Mouse (Mus musculus) hindbrain, embryonic 12.5 days (tissue): Measurements from ENCODE around the gene Fam178b. TPM values are rescaled to one million over a fixed set of nuclear protein-coding genes. Genes with fewer than 3 reads are reported as not detected.

ENCODE experiments used
- ATAC-seq: fragments of 200-750 bp; cut with Nextera tagmentation; 2 replicates; pipeline ENCODE4 v1.8.0; 2017; ENCODE audit warnings: moderate TSS enrichment; ENCODE audit not compliant: low FRiP score
- H3K27ac ChIP-seq: fragments of 300-500 bp; sonication (generic); 2 replicates; pipeline ENCODE4 v1.5.1; 2016; ENCODE audit warnings: mild to moderate bottlenecking
- H3K27me3 ChIP-seq: fragments of 300-500 bp; sonication (generic); 2 replicates; pipeline ENCODE4 v1.6.1; 2016; ENCODE audit warnings: mild to moderate bottlenecking
- H3K36me3 ChIP-seq: fragments of 300-500 bp; sonication (generic); 2 replicates; pipeline ENCODE4 v1.6.1; 2016; ENCODE audit warnings: mild to moderate bottlenecking
- H3K4me1 ChIP-seq: fragments of 300-500 bp; sonication (generic); 2 replicates; pipeline ENCODE4 v1.6.1; 2016
- H3K4me2 ChIP-seq: fragments of 300-500 bp; sonication (generic); replicated peaks from 2 replicates; pipeline ENCODE4 v1.6.1; 2016; ENCODE audit warnings: mild to moderate bottlenecking
- H3K4me3 ChIP-seq: fragments of 300-500 bp; sonication (generic); 2 replicates; pipeline ENCODE4 v1.5.1; 2016; ENCODE audit warnings: mild to moderate bottlenecking
- H3K9ac ChIP-seq: fragments of 300-500 bp; sonication (generic); 2 replicates; pipeline ENCODE4 v1.6.1; 2016; ENCODE audit warnings: mild to moderate bottlenecking, moderate library complexity
- H3K9me3 ChIP-seq: fragments of 300-500 bp; sonication (generic); replicated peaks from 2 replicates; pipeline ENCODE4 v1.6.1; 2016; ENCODE audit warnings: mild to moderate bottlenecking
- WGBS: fragments of 180-500 bp; shearing (Covaris S2); methylation state at CpG from one replicate; pipeline ENCODE4 v1.1.7; 2016; 5-methylcytosine and 5-hydroxymethylcytosine counted together
- polyA plus RNA-seq: library from polyadenylated mRNA; unstranded; fragments of >200 nt; fragmentation: Nextera tagmentation; extraction: Ambion mirVana; gene quantifications from 2 replicates; pipeline ENCODE4 v1.2.1, GENCODE M21; 2016

The Fam178b gene
- polyA plus RNA-seq, 1 experiment from 2014 or later, result 0.67 TPM

- no peak overlapping the region for H3K9ac ChIP-seq
- peaks cover 64% of the 10 kb centered on the region for H3K36me3 ChIP-seq
- WGBS, result 89% methylated on average over 16 of the region's 16 CpGs
- H3K9me3 ChIP-seq, result no peaks in the 10 kb centered on the region
- H3K27me3 ChIP-seq, result no peaks in the 10 kb centered on the region
- no peak for ATAC-seq
- H3K4me1 ChIP-seq, result peaks cover 59% of the 10 kb centered on the region
- no peak overlapping the region for H3K4me3 ChIP-seq
- H3K27ac ChIP-seq, result no peak overlapping the region
- H3K4me2 ChIP-seq, result no peak overlapping the region
Observed at GRCm38 (mm10) chr1:36552506-36552905, 130.5 kb downstream of the Fam178b start.

GRCm38 (mm10) chr1:36551904-36552303 is 131.1 kb downstream of the Fam178b start:
- Histone ChIP-seq H3K9ac (no peak overlapping the region), H3K4me3 (no peak overlapping the region), H3K4me1 (peaks cover 62% of the 10 kb centered on the region), H3K36me3 (peaks cover 64% of the 10 kb centered on the region), H3K27ac (no peak overlapping the region), H3K27me3 (no peaks in the 10 kb centered on the region), H3K4me2 (no peak overlapping the region), H3K9me3 (no peaks in the 10 kb centered on the region)
- no peak for ATAC-seq
- WGBS, result 90% methylated on average over 17 of the region's 17 CpGs

DNA sequence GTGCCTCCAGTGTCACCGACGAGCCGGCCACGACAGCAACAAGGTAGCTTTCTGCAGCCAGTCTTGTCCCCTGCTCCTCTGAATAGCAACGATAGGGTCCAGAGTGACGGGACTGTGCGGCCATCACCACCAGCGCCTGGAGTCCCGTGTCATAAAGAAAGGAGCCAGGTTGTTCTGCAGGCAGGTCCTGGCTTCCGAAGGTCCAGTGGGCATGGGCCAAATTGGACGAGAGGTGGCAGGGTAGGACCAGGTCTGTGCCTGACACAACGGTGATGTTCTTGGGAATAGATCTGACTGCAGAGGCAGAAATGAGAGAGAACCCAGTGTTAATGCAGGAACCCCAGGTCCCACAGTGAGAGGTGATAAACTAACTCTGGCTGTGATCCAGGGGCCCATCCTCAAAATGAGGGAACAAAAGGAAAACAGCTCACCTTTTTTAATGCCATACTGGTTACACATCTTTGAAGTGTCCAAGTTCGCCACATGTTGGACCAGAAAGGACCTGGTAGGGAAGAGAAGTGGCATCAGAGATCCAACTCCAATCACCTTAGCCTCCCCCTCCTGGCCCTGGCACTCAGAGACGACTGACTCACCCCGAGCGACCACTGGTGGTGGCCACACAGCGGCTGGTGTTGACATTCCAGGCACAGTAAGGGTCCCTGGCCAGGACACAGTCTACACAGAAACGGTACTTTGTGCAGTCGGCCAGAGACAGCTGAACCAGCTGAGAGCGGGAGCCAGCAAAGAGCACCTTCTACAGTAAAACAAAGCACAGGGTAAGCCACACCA is 132.7 kb downstream of the Fam178b start:
- Histone ChIP-seq H3K4me2 (no peak overlapping the region), H3K4me1 (peaks cover 62% of the 10 kb centered on the region)
- WGBS, result 79% methylated on average over 20 of the region's 20 CpGs

GRCm38 (mm10) chr1:36549491-36549890 is 133.5 kb downstream of the Fam178b start:
- H3K4me1 ChIP-seq, result peaks cover 54% of the 10 kb centered on the region
- no peaks in the 10 kb centered on the region for H3K27me3 ChIP-seq
- peaks cover 59% of the 10 kb centered on the region for H3K36me3 ChIP-seq
- no peaks in the 10 kb centered on the region for H3K9me3 ChIP-seq
- WGBS, result 90% methylated on average over 18 of the region's 18 CpGs
- no peak for ATAC-seq
- no peak overlapping the region for H3K4me2 ChIP-seq
- no peak overlapping the region; the same call in 1 of the 2 replicates for H3K9ac ChIP-seq
- no peak overlapping the region for H3K4me3 ChIP-seq
- no peak overlapping the region for H3K27ac ChIP-seq

More for the DNA sequence above, 132.7 kb downstream of the Fam178b start:
- H3K9me3 ChIP-seq, result no peaks in the 10 kb centered on the region
- H3K27ac ChIP-seq, result no peak overlapping the region
- peaks cover 64% of the 10 kb centered on the region for H3K36me3 ChIP-seq
- no peak overlapping the region for H3K4me3 ChIP-seq
- ATAC-seq, result no peak
- H3K9ac ChIP-seq, result no peak overlapping the region
- H3K27me3 ChIP-seq, result no peaks in the 10 kb centered on the region

DNA sequence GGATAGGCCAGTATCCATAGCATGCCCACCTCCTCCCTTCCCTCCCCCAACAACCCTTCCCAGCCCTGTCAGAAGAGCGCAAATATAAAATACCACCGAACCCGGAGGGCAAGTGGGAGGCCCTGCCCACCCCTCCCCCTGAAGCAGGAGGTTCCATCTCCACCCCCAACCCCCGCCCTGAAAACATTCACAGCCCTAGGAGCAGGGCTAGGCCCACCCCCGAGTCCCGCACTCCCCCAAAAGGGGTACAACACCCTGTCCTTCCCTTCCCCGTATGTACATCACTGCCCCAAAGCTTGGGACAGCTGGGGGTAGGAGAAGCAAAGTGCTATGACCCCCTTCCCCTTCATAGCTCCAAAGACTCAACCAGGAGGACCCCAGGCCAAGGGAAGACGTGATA is 134.2 kb downstream of the Fam178b start:
- H3K9me3 ChIP-seq, result no peaks in the 10 kb centered on the region
- WGBS, result 54% methylated on average over 8 of the region's 8 CpGs
- H3K4me1 ChIP-seq, result peaks cover 48% of the 10 kb centered on the region
- H3K36me3 ChIP-seq, result peaks cover 52% of the 10 kb centered on the region
- H3K4me2 ChIP-seq, result 0 out of 2 replicates have a peak overlapping the region, but pooled peaks have one; percentile 8
- H3K9ac ChIP-seq, result 0 out of 2 replicates have a peak overlapping the region, but pooled peaks have one; percentile 41
- H3K27me3 ChIP-seq, result no peaks in the 10 kb centered on the region
- no peak overlapping the region for H3K4me3 ChIP-seq
- no peak for ATAC-seq
- peak overlapping the region; percentile 84; the same call in 1 of the 2 replicates for H3K27ac ChIP-seq

DNA sequence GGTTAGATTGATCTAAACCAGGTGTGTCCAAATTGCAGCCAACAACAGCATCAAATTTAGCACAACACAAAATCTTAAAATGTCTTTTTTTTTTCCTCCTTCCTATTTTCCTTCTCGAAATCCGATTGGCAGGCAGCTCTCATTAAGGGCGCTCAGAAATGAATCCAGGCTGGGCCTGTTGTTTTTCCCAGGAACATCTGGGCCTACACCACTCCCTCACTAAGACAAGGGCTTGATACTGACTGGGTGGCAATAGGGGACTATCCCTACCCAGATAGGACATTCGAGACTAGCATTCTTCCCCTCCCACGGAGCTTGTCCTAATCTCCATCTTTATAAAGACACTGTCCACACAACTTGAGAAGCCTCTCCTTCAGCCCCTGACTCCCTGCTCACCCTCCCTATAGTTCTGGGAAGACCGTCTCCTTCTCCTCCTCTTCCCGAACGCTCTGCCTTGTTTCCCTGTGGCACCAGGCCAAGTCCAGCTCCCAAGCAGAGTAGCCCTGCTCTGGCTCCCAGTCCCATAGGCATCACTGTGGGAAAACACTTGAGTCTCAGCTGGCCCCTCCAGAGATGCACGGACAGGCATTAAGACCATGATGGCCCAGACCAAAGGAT is 134.9 kb downstream of the Fam178b start:
- H3K9ac ChIP-seq, result peak overlapping the region; percentile 35; the same call in 1 of the 2 replicates
- peaks cover 41% of the 10 kb centered on the region for H3K4me1 ChIP-seq
- H3K27ac ChIP-seq, result peak overlapping the region; percentile 84
- H3K36me3 ChIP-seq, result peaks cover 45% of the 10 kb centered on the region
- H3K27me3 ChIP-seq, result no peaks in the 10 kb centered on the region
- ATAC-seq, result no peak
- no peaks in the 10 kb centered on the region for H3K9me3 ChIP-seq
- peak overlapping the region; percentile 27; the same call in 1 of the 2 replicates for H3K4me2 ChIP-seq
- no peak overlapping the region for H3K4me3 ChIP-seq
- 41% methylated on average over 9 of the region's 9 CpGs for WGBS

DNA sequence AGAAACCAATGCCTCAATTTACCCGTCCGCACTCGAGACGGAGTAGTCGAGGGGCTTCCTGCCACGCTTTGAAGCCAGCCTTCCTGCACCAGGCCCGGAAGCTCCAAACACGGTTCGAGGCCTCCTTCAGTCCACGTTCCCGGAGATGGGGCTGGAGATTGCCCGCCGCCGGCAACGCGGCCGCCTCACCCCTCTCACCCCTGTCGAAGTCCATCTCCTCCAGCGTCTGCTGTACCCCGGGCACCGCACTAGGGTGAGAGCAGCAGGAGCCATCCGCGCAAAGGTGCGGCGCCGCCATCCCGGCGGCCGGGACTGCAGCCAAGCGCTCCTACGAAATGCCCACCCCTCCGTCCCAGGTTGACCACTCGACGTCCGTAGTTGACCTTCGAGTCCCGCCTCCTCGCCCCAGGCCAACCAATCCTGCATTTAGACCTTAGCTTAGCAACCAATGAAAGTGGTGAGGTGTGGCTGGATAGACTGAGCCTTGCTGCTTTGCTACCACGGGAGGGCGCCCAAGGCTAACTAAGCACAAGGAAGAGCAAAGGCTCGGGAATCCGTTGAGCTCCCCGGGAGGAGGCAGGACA is 136.0 kb downstream of the Fam178b start, which contains the start of gene Ankrd39:
Gene Ankrd39, minus strand, starts transcription at position 558 of the 584 bp plus-strand sequence.
- no peaks in the 10 kb centered on the region for H3K9me3 ChIP-seq
- no peaks in the 10 kb centered on the region for H3K27me3 ChIP-seq
- whole genome bisulfite sequencing, result under 1% methylated on average over 43 of the region's 43 CpGs
- peak within 1 kb of the TSS; percentile 69 for H3K4me2 ChIP-seq
- peak within 1 kb of the TSS; percentile 80 for H3K9ac ChIP-seq
- peaks cover 37% of the 10 kb centered on the region for H3K36me3 ChIP-seq
- peak within 1 kb of the TSS; percentile 84 for H3K27ac ChIP-seq
- ATAC-seq, result peak; percentile 97
- peaks cover 40% of the 10 kb centered on the region for H3K4me1 ChIP-seq
- peak within 1 kb of the TSS; percentile 57 for H3K4me3 ChIP-seq

GRCm38 (mm10) chr1:36545845-36546600 is 137.0 kb downstream of the Fam178b start:
- peak overlapping the region; percentile 69 for H3K4me2 ChIP-seq
- no peak overlapping the region for H3K27ac ChIP-seq
- H3K36me3 ChIP-seq, result peaks cover 36% of the 10 kb centered on the region
- H3K4me3 ChIP-seq, result peak overlapping the region; percentile 57
- no peaks in the 10 kb centered on the region for H3K9me3 ChIP-seq
- peaks cover 38% of the 10 kb centered on the region for H3K4me1 ChIP-seq
- peak overlapping the region; percentile 80 for H3K9ac ChIP-seq
- ATAC-seq, result no peak
- 65% methylated on average over 17 of the region's 19 CpGs for WGBS
- H3K27me3 ChIP-seq, result no peaks in the 10 kb centered on the region

DNA sequence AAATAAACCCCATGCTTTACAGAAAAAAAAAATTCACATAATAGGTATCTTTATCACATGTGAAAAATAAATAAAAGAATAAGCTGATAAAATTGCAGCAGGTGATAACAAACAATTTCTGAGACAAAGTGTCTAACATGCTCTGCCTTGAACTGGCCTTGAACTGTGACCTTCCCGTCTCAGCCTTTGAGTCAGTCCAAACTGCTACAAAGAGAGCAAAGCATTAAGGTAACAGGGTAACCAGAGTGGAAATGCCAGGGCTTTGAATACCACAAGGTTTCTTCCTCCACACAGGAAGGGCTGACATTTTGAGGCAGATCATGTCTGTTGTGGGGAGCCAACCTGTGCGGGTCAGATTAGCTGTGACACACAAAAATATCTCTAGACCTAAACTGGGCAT is 137.6 kb downstream of the Fam178b start:
- H3K27me3 ChIP-seq, result no peaks in the 10 kb centered on the region
- no peak overlapping the region for H3K4me3 ChIP-seq
- H3K9me3 ChIP-seq, result no peaks in the 10 kb centered on the region
- no peak overlapping the region for H3K9ac ChIP-seq
- H3K4me1 ChIP-seq, result peaks cover 36% of the 10 kb centered on the region
- no peak for ATAC-seq
- no peak overlapping the region for H3K4me2 ChIP-seq
- 85% methylated on average over 2 of the region's 2 CpGs for WGBS
- H3K27ac ChIP-seq, result no peak overlapping the region
- H3K36me3 ChIP-seq, result peaks cover 35% of the 10 kb centered on the region

DNA sequence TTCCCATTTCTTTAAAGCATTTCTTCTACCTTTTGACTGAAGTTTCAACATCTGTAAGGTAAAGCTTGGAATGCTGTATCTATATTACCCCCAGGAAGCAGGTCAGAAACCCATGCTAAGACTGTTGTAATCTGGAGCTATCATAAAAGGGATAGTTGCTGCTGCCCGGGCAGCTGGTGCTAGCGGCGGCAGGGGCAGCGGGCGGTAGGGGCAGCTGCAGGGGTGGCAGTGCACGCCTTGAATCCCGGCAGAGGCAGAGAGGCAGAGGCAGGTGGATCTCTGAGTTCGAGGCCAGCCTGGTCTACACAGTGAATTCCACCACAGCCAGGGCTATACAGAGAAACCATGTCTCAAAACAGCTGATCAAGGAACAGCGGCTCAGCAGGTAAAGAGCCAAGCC is 140.1 kb downstream of the Fam178b start:
- peaks cover 33% of the 10 kb centered on the region for H3K36me3 ChIP-seq
- no peak overlapping the region for H3K4me3 ChIP-seq

DNA sequence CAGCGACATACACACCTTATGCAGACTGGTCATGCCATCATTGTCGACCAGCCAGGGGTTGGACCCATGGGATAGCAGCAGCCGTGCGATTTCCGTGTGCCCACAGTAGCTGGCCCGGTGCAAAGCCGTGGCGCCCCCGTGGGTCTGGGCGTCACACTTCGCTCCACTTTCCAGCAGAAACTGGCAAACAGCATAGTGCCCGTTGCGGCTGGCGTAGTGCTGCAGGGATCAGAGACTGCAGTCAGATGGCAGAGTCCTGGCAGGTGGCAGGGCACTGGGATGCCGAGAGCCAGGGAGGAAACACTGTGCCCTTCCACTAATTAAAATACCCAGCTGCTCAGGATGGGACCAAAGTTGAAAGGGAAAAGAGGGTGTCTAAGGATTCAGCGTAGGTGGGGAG is 141.1 kb downstream of the Fam178b start:
- Histone ChIP-seq H3K4me3 (no peak overlapping the region), H3K9ac (no peak overlapping the region), H3K4me1 (peaks cover 9% of the 10 kb centered on the region), H3K9me3 (no peaks in the 10 kb centered on the region), H3K27me3 (no peaks in the 10 kb centered on the region), H3K4me2 (no peak overlapping the region), H3K27ac (no peak overlapping the region), H3K36me3 (peaks cover 33% of the 10 kb centered on the region)
- 93% methylated on average over 16 of the region's 16 CpGs for WGBS
- no peak for ATAC-seq

More for the DNA sequence above, 140.1 kb downstream of the Fam178b start:
- H3K4me2 ChIP-seq, result no peak overlapping the region
- H3K27ac ChIP-seq, result no peak overlapping the region
- H3K9me3 ChIP-seq, result no peaks in the 10 kb centered on the region
- WGBS, result 93% methylated on average over 9 of the region's 9 CpGs
- no peak for ATAC-seq
- H3K27me3 ChIP-seq, result no peaks in the 10 kb centered on the region
- no peak overlapping the region for H3K9ac ChIP-seq
- H3K4me1 ChIP-seq, result peaks cover 15% of the 10 kb centered on the region

GRCm38 (mm10) chr1:36540807-36541206 is 142.2 kb downstream of the Fam178b start:
- H3K4me3 ChIP-seq, result no peak overlapping the region
- WGBS, result 96% methylated on average over 12 of the region's 12 CpGs
- H3K9ac ChIP-seq, result no peak overlapping the region
- no peaks in the 10 kb centered on the region for H3K27me3 ChIP-seq
- H3K27ac ChIP-seq, result no peak overlapping the region
- H3K4me1 ChIP-seq, result 0 out of 2 replicates have a peak, but pooled peaks cover 2% of the 10 kb centered on the region
- no peak overlapping the region for H3K4me2 ChIP-seq
- no peaks in the 10 kb centered on the region for H3K9me3 ChIP-seq
- no peak for ATAC-seq
- H3K36me3 ChIP-seq, result peaks cover 33% of the 10 kb centered on the region
